Mouse (Mus musculus): ENCODE data around the gene Kif7. TPM values are rescaled to one million over a fixed set of nuclear protein-coding genes. Genes with fewer than 3 reads are reported as not detected.
A peak's percentile ranks its signal among the peaks of the same experiment; 100 is the strongest.

Gene Kif7
- total RNA-seq (2021), result 1 to 10 TPM; 2.7 to 3.6 TPM
- long read RNA-seq, experiment 1, full-length matches to known transcripts, result 3 of 5 reads
- long read RNA-seq, experiment 1, partial matches to known transcripts, result 0 of 5 reads
- long read RNA-seq, experiment 1, other reads (novel, unspliced or antisense), result 2 of 5 reads
- long read RNA-seq, experiment 2, full-length matches to known transcripts, result 1 of 5 reads
- long read RNA-seq, experiment 2, partial matches to known transcripts, result 1 of 5 reads
- long read RNA-seq, experiment 2, other reads (novel, unspliced or antisense), result 3 of 5 reads

DNA sequence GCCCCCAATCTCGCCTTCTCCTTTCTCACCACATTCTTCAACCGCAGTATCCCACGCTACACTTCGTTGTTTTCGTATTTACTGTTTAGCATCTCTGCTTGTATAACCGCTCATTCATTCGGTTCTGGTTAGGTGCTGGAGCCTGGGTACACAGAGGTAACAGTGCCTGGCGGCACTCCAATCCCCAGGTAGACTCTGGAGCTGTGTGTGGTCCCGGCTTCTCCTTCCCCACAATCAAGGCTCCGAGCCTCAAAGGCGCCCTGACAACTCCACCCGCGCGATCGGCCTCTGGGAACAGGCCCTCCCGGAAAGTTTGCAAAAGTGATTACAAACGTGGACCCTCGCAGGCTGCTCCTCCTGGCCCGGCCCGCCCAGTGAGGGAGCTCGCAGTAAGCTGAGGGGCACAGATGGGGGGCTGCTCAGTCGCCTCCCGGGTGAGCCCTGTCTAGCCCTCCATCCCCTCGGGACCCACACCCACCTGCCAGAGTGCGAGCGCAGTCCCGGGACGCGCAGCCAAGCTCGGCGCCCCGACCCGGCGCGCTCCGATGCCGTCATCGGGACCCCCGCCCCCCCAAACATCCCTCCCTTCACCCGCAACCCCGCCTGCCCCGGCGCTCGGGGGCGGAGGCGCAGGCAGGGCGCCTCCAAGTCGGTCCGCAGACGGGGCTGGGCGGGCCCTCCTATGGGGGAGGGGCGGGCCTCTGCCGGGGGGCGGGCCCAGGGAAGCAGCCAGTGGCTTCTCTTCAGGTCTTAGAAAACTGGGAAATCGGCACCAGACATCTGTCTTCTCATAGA is at the start of gene Kif7:
Gene Kif7 (minus strand): TSS at position 534 of the 795 bp plus-strand sequence.
- peak; percentile 85 for DNase-seq

DNA sequence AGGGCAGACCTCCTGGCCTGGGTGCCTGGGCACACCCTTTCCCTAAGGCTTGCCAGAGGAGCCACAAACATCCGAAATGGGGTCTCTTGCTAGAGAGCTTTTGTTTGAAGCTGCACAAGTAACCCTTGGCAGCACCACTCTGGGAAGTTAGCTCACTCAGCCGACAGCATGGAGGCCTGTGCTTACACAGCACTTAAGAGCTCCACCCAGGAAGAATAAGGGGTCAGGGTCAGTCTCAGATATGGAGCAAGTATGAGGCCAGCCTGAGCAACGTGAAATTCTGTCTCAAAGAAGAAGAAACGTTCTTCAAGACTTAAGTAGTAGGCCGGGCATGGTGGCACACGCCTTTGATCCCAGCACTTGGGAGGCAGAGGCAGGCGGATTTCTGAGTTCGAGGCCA is 46.6 kb upstream of the Kif7 start:
- no peak for DNase-seq

DNA sequence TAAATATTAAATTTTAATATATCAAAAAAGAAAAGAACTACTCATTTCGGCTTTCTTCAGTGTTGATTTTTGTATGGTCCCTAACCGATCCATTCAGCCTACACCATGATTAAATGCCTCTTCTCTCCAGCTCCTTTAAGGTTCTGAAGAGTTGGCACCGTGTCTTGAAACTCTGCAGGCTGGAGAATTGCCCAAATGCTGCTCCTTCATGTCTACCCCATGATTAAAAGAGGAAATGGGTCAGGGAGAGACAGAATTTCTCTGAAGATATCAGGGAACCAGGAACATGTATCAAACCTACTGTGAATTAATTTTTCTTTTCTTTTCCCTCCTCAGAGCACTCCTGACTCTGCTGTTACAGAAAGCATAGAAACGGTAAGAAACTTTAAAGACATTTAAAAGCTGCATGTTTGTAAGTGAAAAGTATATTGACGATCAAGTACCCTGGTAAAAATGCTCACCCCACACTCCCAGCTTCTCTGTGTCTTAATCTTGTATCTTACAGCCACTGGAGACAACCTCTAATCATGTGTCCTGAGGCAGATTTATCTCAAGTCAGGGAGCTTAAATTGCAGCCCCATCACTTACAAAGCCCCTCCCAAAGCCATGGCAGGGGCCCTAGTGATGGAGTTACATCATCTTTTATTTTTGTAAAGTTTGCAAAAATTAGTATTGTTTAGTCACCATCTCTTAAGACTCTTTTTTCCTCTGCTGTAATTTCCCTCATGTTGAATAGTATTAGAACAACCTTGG is 45.8 kb upstream of the Kif7 start:
- DNase-seq, result no peak

DNA sequence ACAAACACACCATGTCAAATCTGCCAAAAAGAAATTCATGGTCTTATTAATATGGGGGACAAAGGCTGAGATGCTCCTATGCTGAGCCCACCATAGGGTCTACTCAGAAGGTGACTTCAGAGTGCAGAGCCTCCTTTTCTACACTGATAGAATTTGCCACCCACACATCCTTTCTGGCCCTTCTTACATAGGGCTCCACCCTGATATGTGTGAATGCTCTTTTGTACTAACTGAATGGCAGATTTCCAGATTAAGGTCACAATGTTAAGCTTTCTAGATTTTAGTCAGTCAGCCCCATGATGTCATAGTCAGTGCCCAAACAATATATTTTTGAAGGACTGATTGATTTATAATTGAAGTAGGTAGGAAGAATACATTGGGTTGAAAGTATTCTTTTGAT is 44.2 kb upstream of the Kif7 start:
- no peak for DNase-seq

DNA sequence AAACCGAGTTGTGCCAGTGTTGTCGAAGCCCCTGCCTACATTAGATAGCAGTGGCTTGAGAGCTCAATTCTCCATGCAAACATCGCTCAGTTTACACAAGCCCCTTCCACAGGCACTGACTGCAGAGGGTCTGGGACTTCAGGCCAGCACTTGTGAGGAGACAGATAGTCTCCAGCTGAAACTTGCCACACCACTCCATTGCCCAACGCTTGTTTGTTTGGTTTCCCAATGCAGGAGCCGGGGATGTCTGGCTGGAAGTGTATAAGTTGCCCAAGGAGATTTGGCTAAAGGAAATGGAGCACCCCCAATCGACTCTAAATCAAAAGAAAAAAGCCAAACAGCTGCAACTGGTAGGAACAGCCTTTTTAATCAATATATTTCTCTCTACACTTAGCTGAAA is 42.7 kb upstream of the Kif7 start:
- no peak for DNase-seq

DNA sequence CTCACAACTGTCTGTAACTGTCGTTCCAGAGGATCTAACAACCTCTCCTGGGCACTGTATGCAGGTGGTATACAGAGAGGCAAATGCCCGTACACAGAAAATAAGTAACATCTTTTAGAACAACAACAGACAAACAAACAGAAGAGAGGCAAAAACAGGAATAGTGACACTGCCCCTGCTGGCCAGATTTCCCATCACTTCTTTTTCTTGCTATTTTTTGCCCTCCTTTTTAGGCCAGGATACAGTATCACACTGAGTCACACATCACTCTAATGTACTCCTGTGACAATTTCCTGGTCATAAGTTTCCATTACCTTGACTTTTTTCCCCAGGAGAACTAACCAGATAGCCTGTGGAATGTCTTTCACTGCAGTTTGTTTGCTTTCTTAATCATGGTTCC is 40.8 kb upstream of the Kif7 start:
- no peak for DNase-seq

DNA sequence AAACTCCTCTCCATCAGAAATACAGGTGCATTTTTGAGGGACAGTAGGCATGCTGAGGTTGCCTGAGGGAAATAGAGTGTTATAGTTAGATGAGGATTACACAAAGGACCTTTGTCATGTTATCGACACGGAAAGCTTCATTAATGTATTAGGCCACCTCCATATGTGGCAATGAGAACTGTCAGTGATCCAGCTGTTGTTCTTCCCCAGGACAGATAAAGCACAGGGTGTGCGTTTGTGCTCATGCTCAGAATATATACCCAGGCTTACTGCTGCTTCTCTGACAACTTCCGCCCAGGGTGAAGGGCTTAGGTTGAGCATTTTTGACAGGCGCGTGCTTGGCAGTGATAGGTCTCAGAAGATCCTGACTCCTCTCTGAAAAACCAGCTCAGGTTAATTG is 34.0 kb upstream of the Kif7 start:
- DNase-seq, result no peak

DNA sequence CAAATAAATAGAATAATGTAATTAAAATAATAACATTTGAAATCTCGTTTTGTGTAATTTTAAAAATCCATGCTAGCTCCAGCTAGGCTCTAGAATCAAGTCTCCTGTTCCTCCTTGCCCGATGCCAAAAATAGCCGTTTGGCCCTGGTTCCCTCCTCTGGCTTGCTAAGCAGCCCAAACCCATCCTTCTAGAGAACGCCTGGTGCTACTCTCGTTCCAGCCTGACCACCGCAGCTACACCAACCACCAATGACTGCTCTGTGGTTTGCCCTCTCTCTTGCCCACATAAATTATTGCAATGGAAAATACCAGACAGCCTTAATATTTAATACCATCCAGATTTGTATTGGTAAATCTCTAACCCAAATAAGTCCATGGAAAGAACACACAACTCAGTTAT is 32.1 kb upstream of the Kif7 start:
- DNase-seq, result no peak

DNA sequence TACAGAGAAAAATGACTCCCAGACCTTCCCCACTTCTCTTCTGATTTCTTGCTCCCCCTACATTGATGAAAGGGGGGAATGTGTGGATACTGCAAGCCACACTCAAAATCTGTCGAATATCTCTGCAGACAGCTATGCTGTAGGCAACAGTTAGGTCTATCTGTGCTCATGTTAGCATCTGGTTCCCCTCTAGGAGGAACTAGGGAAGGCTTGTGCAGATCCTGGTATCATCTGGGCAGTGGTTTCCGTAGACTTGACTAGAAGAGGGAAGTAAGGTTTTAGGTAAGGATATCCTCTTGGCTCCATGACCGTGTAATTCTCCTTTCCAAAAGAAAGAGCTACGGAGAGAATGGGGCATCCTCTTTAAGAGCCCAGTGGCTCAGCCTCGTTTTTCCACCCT is 29.1 kb upstream of the Kif7 start:
- no peak for DNase-seq

DNA sequence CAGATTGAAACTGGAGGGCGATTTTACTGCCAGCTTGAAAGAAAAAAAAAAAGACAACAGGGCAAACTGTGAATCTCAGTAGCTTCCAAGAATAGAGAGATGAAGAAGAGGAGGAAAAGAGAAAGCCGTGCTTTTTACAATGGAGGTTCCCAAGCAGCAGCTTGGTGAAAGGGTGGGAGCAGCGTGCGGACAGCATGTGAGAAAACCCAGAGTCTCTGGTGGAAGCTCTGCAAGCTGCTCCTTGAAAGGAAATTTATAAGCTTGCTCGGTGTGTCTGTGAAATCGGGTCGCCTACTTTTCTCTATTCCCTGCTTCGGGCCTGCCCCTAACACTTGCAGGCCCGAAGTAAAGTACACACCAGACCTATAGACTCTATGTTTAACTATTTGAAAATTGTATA is 28.5 kb upstream of the Kif7 start:
- no peak for DNase-seq

DNA sequence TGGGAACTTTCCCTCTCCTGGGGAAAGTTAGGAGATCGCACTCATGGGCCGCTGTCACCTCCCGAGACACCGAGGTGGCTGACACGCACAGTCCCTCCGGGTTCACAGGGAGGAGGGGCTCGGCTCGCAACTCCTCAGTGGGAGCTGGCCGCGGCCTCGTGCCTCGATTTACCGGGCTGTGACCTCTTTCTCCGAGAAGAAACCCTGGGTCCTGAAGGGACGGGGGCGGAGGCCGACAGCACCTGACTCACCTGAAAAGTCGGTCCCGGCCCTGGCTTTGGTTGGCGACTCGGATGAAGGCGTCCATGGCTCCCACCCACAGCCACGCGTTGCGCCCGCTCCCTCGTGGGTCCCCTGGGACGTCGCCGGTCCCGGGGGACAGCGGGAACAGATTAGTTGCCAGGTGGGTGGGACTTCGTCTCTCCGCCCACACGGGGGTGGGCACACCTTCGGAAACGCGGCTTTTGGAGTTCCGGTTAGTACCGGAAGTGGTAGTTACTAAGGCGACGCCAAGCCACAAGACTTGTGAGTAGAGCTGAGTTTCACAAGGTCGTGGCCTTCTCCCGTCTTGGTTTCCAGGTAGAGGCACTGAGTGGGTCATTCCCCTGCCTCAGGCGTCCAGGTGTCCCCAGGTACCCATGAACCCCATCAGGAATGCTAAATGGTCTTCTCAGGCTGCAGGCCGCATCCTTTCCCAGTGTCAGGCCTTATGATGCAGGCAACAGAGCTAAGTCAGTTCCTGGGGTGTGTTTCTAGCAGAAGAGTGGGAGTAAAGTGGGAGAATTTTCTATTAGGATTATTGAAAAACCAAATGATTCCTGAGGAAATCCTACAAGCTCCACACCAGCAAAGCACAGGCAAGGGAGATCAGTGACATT is 27.4 kb upstream of the Kif7 start, which contains the start of the genes Pex11a and Wdr93:
Gene Pex11a (minus strand): TSS at position 473 of the 878 bp plus-strand sequence.
Gene Wdr93 (plus strand): TSS at position 505 of the 878 bp plus-strand sequence.
- peak; percentile 60 for DNase-seq

DNA sequence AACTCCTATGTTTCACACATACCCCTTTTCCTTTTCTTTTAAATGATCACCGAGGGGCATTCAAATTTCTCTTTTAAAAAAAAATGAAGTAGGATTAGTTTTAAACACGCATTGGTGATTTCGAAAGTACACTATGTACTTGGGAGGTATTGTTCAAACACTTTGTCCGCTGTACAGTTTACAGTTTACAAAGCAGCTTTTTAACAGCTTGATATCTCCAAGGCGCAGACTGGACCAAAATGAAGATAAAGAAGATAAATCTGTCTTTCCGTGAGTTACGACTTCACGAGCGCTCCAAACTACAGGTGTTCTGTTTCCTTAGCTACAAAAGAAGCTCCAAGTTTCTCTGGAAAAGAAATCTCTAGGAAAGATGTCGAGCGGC is 26.7 kb upstream of the Kif7 start:
- no peak for DNase-seq

DNA sequence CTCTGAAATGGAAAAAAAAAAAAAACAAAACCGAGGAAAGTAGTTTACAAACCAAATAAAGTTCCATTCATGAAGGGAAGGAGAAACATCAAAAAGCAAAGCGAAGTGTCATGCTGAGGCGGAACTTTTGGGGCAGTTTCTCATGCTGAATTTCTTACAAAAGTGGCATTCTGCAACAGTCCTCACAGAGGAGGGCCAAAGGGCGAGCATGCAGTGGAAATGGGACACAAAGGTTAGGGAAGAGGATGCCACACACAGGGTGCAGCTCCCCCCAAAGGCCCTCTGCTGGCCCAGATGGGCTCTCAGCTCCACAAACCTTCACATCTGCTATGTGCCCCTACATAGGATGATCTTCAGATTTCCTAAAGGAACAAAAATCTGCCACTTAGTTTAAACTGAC is 24.8 kb upstream of the Kif7 start:
- DNase-seq, result no peak

DNA sequence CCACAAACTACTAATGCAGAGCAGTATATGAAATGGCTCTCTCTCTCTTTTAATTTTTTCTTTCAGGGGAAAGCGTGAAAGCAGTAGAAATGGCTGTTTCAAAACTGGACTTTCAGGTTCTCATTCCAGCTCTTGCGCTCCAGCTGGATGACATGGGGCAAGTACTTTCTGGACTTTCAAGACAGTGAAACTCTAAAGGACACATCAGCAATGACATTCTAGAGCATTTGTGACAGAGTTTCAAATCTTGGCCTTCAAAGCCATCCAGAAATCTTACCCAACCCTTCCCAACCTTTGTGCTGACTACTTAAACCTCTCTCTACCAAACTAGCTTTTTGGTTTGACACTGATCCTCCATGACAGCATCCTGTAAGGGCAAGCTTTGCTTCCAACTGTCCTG is 23.4 kb upstream of the Kif7 start:
- no peak for DNase-seq

DNA sequence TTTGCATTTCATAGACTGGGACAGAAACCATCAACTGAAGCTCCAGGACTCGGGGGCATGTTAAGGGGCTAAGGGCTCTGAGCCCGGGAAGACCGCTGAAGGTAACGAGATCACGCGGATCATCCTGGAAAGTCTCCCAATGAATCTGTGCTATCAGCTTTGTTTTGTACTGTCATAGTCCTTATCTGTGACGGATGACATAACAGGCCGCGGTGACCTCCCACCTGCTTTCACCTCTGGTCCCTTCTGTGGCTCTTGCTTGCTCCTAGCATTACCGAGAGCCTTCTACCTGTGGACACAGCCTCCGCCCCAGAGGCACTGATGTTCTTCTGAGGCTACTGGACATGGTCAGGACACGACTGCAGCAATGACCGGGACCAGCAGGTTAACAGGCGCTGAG is 21.0 kb upstream of the Kif7 start:
- no peak for DNase-seq

DNA sequence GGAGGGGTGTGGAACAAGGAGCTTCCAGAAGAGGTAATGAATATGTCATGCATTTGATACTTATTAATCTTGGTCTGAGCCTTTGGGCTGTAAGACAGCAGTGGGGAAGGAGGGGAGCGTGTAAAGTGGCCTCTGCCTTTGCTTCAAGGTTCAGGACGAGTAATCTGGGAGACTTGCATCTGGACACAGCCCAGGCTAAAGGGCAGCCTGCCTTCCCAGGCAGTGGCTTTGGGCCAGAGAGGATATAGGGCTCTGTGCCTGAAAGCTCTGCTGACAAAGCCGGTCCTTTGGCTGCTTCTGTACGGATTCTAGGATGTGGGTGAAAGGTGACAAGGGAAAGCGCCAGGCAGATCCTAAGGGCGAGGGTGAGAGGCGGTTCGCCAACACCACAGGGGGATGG is 19.0 kb upstream of the Kif7 start:
- DNase-seq, result peak; percentile 49

DNA sequence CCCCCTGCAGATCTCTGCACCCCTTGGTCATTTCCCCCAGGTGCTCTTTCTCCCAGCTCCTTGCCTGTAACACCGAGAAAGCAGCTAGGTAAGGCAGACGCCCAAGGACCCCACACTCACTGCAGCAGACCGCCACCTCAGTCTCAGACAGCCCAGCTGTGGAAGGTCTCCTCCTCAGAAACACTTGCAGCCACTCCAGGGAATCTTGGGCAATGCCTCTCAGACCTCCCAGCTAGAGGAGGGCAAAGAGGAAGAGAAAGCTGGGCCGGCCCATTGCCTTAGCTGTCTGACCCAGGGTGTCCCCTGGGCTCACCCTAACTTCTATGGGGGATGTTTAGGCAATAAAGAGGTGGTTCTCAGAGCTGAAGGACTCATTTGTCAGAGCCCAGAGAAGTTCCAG is 17.1 kb upstream of the Kif7 start, which contains the start of gene Plin1:
Gene Plin1 (minus strand): TSS at position 282 of the 400 bp plus-strand sequence.
- no peak for DNase-seq

DNA sequence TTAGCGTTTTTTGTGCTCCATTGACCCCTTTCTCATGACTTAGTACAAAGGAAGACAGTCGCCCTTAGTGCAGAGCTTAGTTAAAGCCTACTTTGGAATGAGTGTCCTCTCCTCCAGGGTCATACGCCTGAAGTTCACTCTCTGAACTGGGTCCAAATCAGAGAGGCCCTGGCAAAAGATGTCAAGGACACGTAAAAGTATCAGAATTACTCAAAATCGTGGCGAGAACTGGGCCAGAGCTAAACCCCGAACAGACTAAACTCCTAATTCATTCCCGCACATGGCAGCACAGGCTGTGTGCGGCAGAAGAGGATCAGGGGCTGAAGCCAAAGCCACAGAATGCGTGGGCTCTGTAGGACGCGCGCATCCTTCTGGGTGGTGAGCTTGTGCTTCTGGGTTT is 15.9 kb upstream of the Kif7 start:
- no peak for DNase-seq

DNA sequence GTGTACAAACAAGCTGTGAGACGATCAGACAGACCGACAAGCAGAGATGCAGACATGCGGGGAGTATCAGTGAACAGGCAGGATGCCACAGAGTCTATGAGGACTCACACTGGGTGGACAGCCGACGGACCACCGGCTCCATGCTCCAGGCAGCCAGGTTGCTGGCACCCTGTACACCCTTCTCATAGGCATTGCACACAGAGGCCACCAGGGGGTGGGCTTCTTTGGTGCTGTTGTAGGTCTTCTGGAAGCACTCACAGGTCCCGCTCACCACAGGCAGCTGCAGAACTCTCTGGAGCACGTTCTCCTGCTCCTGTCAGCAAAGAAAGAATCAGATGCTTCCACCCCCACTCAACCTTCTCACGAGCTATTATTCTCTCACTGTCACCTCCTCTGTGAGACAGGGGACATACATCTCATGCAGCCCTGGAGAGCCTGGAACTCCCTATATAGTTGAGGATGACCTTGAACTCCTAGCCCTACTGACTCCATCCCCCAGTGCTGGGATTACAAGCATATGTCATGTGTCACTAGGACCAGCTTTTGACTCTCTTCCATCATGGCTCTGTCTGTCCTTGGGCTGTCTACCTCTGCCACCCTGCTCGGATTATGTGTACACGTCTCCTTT is 14.3 kb upstream of the Kif7 start:
- no peak for DNase-seq

DNA sequence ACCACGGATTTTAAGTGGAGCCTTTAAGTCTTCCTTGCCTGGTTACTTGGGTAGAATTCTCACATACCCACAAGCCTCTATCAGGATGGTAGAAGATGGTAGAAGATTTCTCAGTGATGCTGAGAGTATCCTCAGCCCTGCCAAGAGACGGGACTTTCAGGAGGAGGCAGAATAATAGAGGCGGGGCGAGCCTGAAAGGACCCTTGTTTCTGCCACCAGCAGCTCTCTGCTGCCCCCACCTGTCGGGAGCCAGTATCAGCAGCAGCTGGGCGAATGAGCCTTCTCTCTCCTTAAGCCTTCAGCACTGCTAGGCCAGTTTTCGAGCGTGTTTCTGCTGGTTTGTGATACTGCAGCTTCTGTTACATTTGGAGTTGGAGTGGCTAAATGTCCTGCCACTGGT is 13.6 kb upstream of the Kif7 start:
- DNase-seq, result peak; percentile 77

DNA sequence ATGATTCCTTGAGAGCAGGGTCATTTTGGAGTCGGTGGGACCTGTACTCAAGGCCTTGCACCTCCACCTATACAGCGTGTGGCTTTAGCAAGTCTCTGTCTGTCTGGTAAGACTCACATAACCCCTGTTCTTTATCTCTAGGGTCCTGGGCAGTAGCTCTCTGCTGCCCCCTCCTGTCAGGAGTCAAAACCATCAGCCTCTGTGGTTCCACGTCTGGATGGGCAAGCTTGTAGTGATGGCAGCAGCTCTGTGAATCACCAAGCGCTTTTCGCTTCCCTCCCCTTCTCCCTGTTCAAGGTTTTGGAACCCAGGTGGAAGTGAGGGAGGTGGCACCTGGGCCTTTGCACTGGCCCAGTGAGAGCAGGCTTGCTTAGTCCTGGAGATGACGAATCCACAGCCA is 12.7 kb upstream of the Kif7 start:
- peak; percentile 62 for DNase-seq

DNA sequence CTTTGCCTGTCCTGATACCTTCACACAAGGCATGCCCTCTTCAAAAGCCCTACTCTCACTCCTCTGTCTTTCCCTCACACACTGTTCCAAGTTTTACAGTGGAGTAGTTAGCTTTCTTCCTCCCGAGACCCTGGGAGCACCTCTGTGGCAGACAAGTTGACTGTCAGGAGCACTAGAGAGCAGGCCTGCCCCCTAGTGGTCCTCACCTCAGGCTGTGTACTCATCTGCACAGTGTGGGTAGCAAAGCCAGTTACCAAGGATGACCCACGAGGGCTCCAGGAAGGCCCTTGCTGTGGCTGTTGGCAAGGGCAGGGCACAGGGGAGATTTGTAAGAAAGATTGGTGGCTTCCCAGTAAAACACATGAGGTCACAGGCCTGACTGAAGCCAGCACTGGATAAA is 11.6 kb upstream of the Kif7 start:
- DNase-seq, result peak; percentile 65
